Mouse (Mus musculus) skeletal muscle tissue, adult 2 months (tissue): ENCODE measurements around the gene Elane.

Experiments
- DNase-seq: peaks from one replicate; pipeline ENCODE4 v3.0.0-alpha.2; 2012; ENCODE audit warnings: low read depth, low spot score

The Elane gene

DNA sequence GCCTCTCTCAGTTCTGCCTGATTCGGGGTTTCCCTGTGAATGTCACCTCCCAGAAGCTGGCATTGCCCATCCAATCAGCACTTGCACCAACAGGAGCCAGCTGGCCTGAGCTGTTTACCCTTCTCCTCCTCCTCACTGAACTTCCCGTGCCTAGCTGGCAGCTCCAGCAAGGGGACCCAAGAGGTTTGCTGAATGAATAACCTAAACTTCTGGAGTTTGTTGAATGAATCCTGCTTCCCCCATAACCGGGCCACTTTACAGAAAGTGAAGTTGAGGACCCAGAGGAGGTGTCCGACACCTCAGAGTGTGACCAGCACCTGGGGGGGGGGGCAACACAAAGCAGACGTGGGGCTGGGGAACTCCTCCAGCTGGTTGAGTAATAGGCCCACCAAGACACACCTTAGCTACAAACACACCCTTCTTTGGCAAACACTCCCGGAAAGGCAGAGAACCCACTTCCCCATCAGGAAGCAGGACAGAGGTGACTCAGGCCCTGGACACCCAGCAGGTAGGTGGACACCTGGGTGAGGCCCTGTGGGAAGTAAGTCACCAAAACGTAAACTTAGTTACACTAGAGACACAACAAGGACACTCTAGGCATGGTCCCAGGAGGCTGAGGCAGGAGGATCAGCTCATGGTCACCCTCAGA, 29.0 kb downstream of the Elane start:
- no peak for DNase-seq

DNA sequence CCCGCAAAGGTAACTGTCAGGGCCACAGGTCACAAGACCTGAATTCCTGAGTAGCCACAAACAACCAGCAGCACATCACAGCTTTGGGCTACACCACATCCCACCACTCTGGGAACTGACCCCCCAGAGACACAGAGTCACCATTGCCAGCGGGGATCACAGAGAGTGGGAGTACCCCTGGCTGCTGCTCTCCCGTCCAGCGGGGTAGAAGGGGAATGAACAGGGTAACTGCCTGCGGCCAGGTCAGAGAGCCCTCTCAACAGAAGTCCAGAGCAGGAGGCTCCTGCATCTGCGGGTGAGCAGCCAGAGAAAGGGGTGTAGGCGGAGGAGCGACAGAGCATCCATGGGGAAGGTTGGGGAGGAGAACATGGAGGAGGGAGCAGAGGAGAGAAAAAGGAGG, 30.0 kb downstream of the Elane start:
- DNase-seq = no peak

DNA sequence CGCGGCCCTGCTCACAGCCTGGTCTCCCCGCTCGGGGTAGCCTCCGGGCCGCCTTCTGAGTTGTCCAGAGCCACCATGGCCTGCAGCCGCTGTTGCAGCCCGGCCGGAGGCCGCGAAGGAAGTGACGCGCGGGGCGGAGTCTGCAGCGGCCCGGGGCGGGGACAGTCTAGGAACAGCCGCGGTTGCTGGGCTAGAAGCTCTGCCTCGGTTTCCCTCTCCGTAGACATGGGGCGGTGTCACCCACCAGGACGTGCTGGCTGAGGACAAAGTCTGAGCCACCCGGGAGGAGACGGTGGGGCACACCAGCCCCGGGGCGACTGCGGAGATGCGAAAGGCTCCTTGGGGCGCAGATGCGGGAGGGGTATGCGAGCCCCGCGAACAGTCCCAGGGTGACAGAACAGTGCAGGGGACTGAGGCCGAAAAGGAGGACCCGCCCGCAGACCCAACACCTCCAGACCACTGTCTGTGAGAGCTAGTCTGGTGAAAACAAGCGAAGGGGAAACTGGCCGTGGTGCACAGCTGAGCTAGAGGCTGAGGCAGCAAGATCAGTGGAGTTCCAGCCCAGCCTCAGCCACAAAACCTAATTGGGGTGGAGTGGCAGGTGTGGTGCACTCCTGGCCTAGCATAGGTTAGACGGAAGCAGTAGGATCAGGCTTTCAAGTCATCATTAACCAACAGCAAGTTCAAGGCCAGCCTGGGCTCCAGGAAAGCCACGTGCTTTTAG, 30.9 kb downstream of the Elane start, which contains the start of gene Kiss1r:
Gene Kiss1r (plus strand): TSS at position 164 of the 724 bp plus-strand sequence.
- peak; percentile 57 for DNase-seq

DNA sequence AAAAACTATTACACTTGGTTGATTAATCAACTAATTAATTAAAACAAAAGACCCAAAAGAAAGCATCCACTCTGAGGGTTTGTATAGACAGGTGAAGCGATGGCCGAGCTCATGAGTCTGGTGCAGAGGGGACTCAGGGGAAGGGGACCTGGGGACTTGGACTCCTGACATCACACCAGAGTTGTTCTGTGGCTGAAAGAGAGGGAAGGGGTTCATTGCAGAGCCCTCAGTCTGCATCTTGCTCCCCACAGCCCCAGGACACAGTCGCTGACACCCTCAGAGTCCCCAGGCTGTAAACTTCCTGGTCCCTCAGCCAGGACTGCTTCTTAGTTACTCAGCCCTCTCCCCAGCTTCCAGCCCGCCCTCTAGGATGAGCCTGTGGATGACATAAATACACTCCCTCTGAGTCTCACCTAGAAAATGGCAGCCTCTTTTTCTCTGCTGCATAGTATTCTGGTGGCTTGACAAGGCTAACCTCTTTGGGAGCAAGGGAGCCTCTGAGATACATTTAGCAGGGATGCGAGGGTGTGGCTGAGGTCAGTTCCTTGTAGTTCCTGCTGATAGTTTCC, 31.6 kb downstream of the Elane start:
- DNase-seq = no peak

DNA sequence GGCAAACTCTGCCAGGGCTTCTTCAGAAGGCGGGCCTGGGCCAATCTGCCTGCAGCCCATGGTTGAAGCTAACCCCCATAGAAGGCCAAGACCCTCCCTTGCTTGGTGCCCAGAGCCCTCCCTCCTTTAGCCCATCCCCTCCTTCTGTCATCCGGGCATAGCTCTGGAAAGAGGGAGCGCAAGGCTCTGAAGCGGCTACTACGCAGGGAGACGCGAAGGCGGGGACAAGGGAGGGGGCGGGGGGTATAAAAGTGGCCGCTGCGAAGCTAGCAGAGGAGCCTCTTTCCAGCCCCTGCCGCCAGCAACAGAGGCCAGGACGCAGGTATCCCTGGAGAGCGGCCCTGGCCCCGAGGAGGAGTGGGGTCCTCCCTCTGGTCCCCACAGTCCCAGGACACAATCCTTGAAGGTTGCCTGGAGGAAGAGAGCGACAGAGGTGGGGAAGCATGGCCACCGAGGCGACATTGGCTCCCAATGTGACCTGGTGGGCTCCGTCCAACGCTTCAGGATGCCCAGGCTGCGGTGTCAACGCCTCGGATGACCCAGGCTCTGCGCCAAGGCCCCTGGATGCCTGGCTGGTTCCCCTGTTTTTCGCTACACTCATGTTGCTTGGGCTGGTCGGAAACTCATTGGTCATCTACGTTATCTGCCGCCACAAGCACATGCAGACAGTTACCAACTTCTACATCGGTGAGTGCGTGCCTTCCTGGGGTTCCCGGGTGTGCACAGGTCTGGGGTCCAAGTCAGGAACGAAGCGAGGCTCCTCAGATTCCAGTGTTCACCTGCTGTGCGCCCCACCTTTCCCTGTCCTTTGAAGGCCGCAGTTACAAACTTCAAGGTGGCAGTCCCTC, 32.4 kb downstream of the Elane start:
- DNase-seq = no peak

DNA sequence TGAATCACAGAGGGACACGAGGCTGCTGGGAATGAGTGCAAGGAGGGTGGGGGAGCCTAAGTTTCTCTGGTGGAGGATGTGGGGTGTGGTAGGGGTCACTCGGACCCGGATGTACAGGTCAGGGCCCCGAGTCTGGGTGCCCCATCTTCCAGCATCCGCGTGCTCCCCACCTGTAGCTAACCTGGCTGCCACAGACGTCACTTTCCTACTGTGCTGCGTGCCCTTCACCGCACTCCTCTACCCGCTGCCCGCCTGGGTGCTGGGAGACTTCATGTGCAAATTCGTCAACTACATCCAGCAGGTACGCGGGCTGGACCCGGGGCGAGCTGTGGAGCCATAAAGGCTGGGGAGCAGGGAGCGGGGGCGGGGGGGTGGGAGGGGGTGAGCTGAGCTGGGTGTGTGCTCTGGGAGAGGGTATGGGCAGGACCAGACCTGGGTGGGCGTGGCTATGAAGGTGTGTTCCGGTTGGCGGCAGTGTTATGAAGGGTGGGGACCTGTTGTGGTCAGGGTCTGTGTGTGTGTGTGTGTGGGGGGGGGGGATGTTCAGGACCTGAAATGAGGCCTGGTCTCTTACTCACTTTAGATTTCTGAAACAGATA, 33.3 kb downstream of the Elane start:
- DNase-seq = no peak

DNA sequence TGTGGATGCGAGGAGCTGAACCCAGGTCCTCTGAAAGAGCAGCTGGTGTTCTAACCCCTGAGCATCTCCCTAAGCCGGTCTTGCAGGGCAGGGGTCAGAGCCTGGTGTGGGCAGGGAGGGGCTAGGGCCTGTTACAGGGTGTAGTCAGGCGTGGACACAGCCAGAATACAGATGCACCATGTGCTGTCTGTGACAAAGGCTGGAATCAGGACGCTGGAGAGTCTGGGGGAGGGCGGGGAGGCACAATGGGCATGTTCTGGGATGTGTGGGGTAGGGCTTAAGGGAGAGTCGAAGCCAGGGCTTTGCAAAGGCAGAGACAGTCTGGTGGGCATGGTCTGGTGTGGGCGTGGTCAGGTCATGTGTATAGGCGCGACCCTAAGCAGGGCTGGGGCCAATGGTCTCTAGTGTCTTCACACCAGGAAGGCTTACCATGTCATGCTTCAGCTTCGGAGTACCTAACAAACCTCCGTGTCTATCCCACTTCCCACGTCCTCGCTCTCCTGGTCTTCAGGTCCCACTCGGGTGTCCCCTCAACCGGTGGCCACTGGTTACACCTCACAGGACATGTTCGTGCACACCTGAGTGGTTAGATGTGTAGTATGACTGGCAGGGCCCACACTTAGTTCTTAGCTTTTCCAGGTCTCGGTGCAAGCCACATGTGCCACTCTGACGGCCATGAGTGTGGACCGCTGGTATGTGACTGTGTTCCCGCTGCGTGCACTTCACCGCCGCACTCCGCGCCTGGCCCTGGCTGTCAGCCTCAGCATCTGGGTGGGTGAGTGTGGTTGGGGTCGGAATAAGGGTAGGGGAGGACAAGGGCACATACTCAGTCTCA, 34.2 kb downstream of the Elane start:
- no peak for DNase-seq

DNA sequence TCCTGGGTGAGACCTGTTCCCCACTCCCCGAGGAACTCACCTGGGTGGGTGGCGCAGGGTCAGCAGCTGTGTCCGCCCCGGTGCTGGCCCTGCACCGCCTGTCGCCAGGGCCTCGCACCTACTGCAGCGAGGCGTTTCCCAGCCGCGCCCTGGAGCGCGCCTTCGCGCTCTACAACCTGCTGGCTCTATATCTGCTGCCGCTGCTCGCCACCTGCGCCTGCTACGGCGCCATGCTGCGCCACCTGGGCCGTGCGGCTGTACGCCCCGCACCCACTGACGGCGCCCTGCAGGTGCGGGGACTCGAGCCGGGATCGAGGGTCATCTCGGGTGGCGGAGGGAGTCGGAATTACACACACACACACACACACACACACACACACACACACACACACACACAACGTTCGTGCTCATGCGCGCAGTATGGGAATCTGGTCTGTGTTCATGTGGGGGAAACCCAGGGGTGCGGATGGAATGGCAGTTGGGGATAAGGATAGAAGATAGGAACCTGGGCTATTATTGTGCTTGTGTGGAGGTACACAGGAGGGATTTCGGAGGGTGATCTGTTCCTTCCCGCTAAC, 35.0 kb downstream of the Elane start, which contains the start of gene R3hdm4:
Gene R3hdm4 (minus strand): TSS at position 251 of the 578 bp plus-strand sequence.
- no peak for DNase-seq

DNA sequence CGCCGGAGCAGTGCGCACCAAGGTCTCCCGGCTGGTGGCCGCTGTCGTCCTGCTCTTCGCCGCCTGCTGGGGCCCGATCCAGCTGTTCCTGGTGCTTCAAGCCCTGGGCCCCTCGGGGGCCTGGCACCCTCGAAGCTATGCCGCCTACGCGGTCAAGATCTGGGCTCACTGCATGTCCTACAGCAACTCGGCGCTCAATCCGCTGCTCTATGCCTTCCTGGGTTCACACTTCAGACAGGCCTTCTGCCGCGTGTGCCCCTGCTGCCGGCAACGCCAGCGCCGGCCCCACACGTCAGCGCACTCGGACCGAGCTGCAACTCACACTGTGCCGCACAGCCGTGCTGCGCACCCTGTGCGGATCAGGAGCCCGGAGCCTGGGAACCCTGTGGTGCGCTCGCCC, 35.5 kb downstream of the Elane start:
- no peak for DNase-seq

DNA sequence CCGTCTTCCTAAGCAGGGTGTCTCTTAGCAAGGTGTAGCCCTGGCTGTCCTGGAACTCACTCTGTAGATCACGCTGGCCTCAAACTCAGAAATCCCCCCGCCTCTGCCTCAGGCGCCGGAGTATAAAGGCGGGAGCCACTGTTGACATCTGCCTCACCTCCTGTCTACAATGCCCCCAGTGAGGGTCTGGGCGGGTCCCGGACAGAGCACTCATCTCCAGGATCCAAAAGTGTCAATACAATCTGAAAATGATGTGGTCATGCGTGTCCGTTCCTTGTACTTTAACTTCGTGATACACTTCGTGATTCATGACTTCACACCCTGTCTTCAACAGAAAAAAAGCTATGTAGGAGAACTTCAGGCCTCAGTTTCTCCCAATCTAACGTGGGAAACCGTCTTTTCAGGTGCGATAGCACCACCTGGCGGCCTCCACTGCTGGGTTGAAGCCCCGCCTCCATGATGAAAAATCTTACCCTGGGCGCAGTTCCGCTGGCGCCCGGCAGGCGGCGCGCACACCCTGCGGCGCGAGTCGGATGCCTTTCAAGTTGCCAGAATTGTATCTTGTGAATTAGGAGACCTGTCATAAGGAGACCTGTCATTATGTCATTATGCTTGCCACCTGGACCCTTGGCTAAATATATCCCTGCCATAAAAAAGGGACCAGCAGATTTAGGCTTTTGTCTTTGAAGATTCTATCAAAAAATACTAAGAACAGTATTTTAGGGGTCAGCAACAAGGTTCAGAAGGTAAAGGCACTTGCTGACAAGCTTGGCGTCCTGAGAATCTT, 39.1 kb downstream of the Elane start:
- peak; percentile 87 for DNase-seq

DNA sequence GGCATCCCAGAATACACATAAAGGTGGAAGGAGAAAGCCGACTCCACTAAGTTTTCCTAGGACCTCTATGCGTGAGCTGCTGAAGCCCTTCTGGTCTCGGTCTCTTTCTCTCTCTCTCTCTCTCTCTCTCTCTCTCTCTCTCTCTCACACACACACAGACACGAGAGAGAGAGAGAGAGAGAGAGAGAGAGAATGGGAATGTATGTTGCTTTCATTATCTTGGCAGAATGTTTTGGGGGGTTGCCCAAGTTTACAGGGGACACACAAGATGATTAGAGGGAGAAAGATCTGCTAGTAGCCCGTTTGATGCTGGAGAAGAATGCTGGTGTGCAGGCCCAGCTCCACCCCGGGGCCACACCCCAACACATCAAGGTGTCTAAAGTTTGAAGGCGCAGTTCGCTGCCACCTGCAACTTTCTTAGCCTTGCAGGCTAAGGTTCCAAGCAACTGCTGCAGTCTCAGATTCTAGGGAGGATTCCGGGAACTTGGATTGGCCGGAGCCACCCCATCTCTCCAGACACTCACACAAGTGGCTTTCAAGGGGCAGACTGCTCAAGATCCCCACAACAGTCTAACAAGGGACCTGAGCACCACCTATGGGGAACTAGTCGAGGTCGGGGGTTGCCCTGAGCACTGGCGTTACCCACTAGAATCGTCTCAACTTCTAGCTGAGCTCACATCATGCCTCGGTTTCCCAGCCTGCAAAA, 39.9 kb downstream of the Elane start:
- DNase-seq = no peak

DNA sequence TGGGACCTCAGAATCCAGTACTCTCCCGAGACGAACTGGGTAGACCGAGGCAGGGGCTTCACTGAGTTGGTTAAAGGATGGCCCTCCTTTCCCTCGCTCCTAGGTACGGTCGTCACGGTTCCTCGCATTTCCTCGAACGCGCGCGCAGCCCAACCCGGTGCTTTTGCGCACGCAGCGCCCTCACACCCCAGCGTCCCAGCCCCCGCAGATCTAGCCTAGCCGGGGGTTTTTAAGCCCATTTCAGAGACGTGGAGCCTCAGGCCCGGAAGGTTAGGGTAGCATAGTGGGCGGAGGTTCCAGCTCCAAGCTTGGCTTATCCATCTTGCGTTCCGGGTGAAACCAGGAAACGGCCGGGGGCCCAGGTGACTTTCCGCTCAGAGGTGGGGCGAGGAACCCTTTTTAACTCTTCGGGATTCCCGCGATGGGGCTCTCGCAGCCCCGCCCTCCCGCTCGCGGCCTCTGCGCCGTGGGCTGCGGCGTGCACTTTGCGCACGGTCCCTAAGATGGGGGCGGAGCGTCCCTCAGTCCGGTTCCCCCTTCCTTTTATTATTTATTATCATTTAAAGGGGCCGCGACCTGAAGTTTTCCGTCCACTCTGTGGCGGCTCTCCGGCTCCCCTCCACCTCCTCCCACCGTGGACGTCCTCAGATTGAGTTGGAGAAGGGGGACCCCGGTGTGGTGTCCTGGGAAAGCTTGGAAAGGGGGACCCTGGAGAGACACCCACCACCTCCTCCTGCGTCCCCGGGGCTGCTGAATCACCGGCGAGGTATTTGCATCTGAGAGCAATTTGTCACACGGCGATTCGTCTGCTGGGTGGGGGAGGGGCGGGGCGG, 40.7 kb downstream of the Elane start, which contains the start of gene Arid3a:
Gene Arid3a (plus strand): TSS at position 553 of the 833 bp plus-strand sequence.
- peak; percentile 77 for DNase-seq

DNA sequence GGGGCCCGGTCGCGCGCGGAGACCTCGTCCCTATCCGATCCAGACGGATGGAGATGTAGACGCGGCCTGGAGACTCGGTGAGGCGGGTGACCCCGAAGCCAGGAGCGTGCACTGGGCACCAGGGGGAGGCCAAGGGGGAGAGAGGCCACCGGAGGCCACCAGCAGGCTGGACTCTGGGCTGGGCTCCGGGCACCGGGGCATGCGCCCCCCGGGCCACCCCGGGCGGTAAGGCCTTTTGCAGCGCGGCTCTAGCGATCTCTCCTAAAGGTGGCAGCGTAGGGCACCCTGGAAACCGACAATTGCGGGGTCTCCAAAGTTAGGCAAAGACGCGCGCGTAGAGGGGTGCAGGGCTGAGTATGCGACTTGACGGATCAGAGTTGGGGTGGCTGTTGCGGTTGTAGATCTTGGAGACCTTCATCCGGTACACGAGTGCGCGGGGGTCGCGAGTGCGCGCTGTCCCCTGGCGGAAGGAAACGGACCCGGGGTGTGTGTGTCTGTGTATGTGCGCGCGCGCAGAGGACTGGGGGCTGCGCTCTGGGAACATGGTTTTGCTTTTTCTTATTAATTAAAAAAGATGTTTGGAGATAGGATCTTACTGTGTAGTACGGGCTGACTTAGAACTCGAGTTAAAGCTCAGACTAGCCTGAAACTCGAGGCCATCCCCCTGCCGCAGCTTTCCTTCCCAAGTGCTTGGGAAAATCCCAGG, 41.4 kb downstream of the Elane start:
- no peak for DNase-seq

DNA sequence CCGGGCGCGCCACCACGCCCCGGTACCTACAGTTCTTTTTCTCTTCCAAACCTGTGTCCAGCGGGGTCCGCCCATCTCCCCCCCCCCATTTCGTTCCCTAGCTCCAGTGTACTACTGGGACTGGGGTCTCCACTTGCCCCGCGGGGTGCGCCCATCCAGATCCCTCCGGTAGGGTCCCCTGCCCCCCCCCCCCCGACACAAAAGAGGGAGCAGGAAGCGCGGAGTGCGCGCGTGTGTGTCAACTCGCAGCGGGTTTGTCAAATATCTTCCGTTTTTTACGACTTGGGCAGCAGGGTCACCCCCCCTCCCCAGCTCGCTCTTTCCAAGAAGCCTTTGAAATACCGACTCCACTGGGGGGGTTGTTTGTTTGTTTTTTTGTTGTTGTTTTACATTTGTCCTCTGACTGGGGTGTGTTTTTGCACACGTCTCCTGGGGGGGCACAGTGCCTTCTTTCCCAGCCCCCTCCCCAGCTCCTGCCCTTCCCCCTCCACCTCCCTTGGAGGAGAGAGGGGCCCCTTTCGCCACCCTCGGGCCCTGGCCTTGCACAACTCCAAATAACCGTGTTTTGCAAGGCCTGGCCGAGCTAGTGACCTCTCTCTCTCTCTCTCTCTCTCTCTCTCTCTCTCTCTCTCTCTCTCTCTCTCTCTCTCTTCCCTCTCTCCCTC, 42.1 kb downstream of the Elane start:
- no peak for DNase-seq

DNA sequence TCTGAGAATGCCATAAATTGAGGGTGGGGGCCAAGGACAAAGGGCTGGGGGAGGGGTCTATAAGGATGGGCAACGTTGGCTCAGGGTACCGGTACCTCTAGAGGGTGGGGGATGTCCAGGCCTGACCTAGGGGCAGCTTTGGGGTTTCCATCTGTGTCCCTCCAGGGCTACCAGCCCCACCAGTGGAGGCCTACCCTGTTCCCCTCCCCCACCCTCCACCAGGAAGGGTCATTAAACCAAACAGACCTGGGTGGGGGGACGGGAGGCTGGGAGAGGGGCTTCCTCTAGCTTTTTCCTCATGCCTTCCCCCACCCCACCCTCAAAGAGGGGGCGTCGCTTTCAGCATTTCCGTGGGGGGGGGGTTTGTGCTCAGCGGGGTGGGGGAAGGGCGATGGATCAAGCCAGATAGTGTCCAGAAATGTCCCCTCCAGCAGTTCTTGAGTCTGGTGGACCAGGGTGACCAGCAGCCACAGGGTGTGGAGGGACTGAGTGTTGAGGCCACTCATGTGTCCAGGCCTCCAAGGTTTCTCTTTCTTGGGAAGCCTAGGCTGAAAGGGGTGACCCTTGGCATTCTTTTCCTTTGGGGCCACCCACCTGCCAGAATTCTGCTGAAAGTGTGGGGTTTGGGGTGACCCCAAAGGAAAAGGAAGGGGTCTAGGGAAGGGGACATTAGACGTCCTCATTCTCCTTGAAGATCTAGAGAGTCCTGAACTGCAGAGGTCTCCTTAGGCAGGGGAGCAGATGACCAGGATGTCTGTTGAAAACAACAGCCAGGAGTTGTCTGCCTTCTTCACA, 43.1 kb downstream of the Elane start:
- DNase-seq = no peak
